Mouse (Mus musculus) left cerebral cortex, postnatal 10 days (tissue): ENCODE data around the gene E130311K13Rik. TPM values are rescaled to one million over a fixed set of nuclear protein-coding genes. Genes with fewer than 3 reads are reported as not detected.

Source experiments
- DNase-seq, 2 experiments: peaks; one replicate each; pipeline ENCODE4 v3.0.0; 2021 to 2022; ENCODE audit warnings: low spot score in 2 of 2, mixed read lengths in 1 of 2; ENCODE audit errors: extremely low spot score in 1 of 2
- intact Hi-C: fragments of 180-260 bp; cut with DNase I; formaldehyde crosslinking; loops from one replicate; pipeline ENCODE4 v1.15.1; 2025
- total RNA-seq, 2 experiments: library from RNA; stranded (reverse); gene quantifications; 2 replicates each; pipeline ENCODE4 v1.2.3; 2021

Gene E130311K13Rik
- total RNA-seq, 2 experiments from 2014 or later = 13.1 to 14.2 TPM

- intact Hi-C loops = loop anchor here (2.0 kb wide), 1 partner anchor 30 kb away; the partner anchor contains the start of gene E130311K13Rik
- peak; percentile 84 to 86 for DNase-seq
These were observed 30.5 kb downstream of the E130311K13Rik start for GRCm38 (mm10) chr3:63898581-63899308.

GRCm38 (mm10) chr3:63897177-63897576, 32.1 kb downstream of the E130311K13Rik start:
- intact Hi-C loops = no loop called here
- DNase-seq = no peak

- no peak for DNase-seq
- intact Hi-C loops = no loop called here
These were observed 33.0 kb downstream of the E130311K13Rik start for GRCm38 (mm10) chr3:63896303-63896702.

DNA sequence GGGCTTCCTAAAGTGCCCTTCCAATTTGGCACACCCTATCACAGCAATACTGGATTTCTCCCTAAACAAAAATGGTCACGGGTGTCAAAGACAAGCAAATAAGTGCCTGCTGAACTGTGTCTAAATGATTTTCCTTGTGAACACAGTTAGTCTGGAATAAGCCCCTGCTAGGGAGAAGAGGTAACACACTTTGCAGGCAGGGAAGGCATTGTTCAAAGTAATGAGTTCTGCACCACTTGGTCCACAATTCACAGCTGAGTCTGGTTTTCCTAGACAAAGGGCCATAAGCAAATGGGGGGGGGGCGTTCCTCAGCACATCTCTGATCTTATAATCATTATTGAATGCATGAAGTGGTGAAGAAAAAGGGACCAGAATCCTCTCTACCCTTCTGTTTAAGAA, 33.5 kb downstream of the E130311K13Rik start:
- intact Hi-C loops = no loop called here

DNA sequence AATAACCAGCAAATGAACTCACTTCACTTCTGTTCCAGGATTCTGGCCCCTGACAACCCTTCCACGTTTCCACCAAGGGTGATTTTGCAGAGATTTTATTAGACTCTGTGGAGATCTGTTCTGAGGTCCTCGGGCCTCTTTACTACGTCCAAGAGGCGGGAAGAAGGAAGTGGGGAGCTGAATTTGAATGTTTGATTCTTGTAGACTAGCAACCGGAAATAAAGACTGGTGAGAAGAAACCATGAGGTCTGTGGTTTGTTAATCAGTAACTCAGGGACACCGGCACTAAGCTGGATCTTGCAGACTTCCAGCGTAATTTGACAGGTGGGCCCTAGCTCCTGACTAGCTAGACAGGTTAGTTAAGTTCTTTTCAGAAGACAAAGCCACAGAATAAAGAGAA, 35.6 kb downstream of the E130311K13Rik start:
- intact Hi-C loops = no loop called here
- DNase-seq = no peak

More for the DNA sequence above, 33.5 kb downstream of the E130311K13Rik start:
- DNase-seq = no peak

GRCm38 (mm10) chr3:63892154-63892553, 37.1 kb downstream of the E130311K13Rik start:
- no peak for DNase-seq
- intact Hi-C loops = no loop called here

DNA sequence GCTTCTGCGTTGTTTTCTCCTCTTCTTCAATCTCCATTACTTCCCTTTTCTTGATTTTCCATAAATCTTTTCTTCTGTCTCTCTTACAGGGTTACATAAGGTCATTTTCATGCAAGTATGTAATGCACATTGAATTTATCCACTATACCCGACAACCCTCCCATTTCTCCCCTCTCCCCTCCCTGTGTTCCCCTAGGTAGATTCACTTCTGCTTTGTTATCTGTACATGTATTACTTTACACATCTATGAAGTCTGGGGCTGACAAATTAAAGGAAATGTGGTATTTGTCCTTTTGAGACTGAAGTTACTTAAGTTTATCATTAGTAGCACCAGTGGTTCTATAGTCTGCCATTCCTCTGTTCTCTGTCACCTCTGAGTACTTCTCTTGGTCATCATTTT, 48.2 kb downstream of the E130311K13Rik start:
- intact Hi-C loops = no loop called here
- no peak for DNase-seq

DNA sequence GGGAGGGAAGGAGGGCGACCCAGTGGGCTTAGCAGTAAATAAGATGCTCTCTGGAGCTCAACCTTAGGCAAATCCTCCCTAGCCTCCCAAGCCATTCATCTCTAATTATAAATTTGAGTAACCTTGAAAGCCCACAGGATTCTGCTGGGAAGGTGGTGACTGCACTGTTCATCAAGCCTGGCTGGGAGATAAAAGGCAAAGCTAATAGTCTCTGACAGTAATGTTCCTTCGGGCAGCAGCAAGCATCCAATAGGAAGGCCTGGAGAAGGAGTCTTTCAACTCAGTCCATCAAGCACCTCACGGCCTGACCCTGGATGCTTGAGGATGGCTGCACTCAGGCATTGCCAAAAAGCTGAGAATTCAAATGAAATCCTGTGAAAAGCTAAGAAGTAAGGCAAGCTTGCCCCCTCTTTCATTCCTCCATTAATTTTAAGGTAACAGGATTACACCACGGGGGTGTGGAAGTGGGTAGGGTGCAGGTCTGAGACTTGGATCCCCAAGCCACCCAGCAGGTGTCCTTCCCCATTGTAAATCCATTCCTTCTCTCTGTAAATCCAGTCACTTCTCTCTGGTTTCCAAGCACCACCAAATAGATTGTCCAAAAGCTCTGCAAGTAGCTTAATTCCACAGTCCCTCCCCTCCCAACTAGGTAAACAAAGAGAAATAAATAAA, 50.1 kb downstream of the E130311K13Rik start:
- no peak for DNase-seq
- intact Hi-C loops = no loop called here

DNA sequence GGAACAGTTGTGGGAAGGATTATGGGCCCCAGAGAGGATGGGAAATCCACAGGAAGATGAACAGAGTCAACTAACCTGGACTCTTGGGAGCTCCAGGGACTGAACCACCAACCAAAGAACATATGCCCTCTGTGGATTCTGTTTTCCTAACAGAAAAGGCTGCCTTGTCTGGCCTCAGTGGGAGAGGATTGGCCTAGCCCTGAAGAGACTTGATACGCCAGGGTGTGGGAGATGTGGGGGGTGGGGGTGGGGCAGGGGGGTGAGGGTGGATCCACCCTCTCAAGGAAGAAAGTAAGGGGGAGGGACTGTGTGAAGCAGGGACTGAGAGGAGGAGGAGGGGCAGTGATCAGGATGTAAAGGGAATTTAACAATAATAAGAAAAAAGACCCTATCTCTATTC, 56.5 kb downstream of the E130311K13Rik start:
- no peak for DNase-seq
- intact Hi-C loops = no loop called here

GRCm38 (mm10) chr3:63871249-63871648, 58.0 kb downstream of the E130311K13Rik start:
- intact Hi-C loops = no loop called here
- DNase-seq = no peak

DNA sequence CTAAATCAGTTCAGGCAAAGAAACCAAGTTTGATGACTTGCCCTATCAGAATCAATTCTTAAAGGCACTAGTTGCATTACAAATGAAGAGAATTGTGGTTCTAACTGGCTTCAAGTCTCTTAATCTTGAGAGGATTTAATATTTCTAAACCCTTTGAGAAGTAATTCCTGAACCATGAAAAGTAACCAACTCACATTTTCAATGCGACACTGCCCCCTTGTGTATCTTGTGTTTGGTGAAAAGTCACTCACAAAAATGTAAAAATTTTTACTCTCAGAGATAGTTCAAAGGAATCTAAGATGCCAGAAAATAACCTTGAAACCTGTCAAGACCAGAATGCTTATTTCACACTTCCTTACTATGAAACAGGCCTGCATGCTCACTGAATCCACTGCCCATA, 61.0 kb downstream of the E130311K13Rik start:
- DNase-seq = peak; percentile 38 to 60

DNA sequence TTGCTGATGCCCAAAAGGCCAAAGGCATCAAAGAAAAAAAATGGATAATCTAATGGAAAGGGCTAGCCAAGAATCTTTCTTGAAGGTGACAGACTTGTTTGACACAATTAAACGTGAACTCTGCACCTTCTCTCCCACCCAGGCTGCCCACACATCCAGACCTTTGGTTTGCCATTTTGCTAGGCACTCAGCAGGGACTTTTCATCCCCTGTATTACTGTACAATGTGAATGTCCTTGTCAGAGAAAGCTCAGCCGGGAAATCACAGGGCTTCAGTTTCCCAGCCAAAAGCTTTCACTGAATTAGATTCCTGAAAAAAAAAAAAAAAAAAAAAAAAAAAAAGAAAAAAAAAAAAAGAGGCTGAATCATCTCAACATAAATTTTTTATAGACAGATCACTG, 64.2 kb downstream of the E130311K13Rik start:
- no peak for DNase-seq

More for the DNA sequence above, 61.0 kb downstream of the E130311K13Rik start:
- intact Hi-C loops = loop anchor here (2.0 to 10.0 kb wide), 4 partner anchors 296 to 1343 kb away; no protein-coding TSS in a partner anchor

More for the DNA sequence above, 64.2 kb downstream of the E130311K13Rik start:
- intact Hi-C loops = loop anchor here (5.0 to 10.0 kb wide), 3 partner anchors 293 to 1340 kb away; no protein-coding TSS in a partner anchor

Other genes starting within 250 kb of the E130311K13Rik start
- 1 to 10 TPM; 9.0 to 9.1 TPM for gene Plch1, start 30.0 kb downstream of the E130311K13Rik start, total RNA-seq
- 10 to 100 TPM; 24.6 to 28.2 TPM for gene Slc33a1, start 35.3 kb upstream of the E130311K13Rik start, total RNA-seq
- 10 to 100 TPM; 41.0 to 42.1 TPM for gene Gmps, start 46.6 kb upstream of the E130311K13Rik start, total RNA-seq
- gene Vmn2r1, start 152.1 kb upstream of the E130311K13Rik start, total RNA-seq = under 1 TPM; 0.47 to 0.49 TPM
- not detected for gene Vmn2r2, start 212.5 kb upstream of the E130311K13Rik start, total RNA-seq